Mouse (Mus musculus) embryonic stem cell, embryonic (primary cell): ENCODE measurements around the gene Plac1.
"Not testable (repeated sequence)": the region's sequence is repeated elsewhere in the genome, so short reads cannot be mapped to it uniquely, and the experiment has no call there.

Experiments used
- CTCF ChIA-PET, 4 experiments: fragments of 300-600 bp in 2 of 4; fragments of 350-600 bp in 2 of 4; sonication (Branson Sonifier 250); formaldehyde crosslinking; loops; one replicate each; lab custom pipeline; 2022; ENCODE audit warnings: inconsistent platforms in 2 of 4; lab: Charles Lee
- POLR2A ChIA-PET, 4 experiments: fragments of 300-600 bp in 2 of 4; fragments of 350-600 bp in 2 of 4; sonication (Branson Sonifier 250); formaldehyde crosslinking; loops; one replicate each; lab custom pipeline; 2022; ENCODE audit warnings: antibody characterized with exemption in 4 of 4, inconsistent platforms in 1 of 4; lab: Charles Lee

The Plac1 gene

GRCm38 (mm10) chrX:53240011-53240410 is at the start of gene Plac1:
TSS of gene Plac1 (minus strand) at chrX:53240111.
- CTCF ChIA-PET = no interaction called here
- POLR2A ChIA-PET = interaction anchor here in 1 of 4 experiments (0.9 kb wide), 1 partner anchor 26 kb away, joined by 3 read pairs; no protein-coding TSS in a partner anchor

- POLR2A ChIA-PET = no interaction called here
Measured at GRCm38 (mm10) chrX:53287924-53288323, 48.0 kb upstream of the Plac1 start.

GRCm38 (mm10) chrX:53273124-53273523 is 33.2 kb upstream of the Plac1 start, which contains the start of gene Fam122c:
TSS of gene Fam122c (plus strand) at chrX:53273424.
- CTCF ChIA-PET = no interaction called here
- POLR2A ChIA-PET = interaction anchor here in 1 of 4 experiments (0.7 kb wide), 1 partner anchor 12 kb away, joined by 3 read pairs; no protein-coding TSS in a partner anchor

More at GRCm38 (mm10) chrX:53287924-53288323, 48.0 kb upstream of the Plac1 start:
- CTCF ChIA-PET = no interaction called here

- POLR2A ChIA-PET, CTCF ChIA-PET: not testable (repeated sequence)
Measured at GRCm38 (mm10) chrX:53271628-53272027, 31.7 kb upstream of the Plac1 start.

GRCm38 (mm10) chrX:53270063-53270432 is 30.1 kb upstream of the Plac1 start:
- ChIA-PET POLR2A (interaction anchor here in 2 of 4 experiments (0.6 to 1.9 kb wide), 4 partner anchors 11 to 479 kb away, joined by 3 to 5 read pairs (median 4); no protein-coding TSS in a partner anchor), CTCF (interaction anchor here in 2 of 4 experiments (0.6 kb wide), 2 partner anchors 9 to 90 kb away, joined by 3 read pairs; no protein-coding TSS in a partner anchor)

GRCm38 (mm10) chrX:53269289-53270062 is 29.6 kb upstream of the Plac1 start, which contains the start of gene Fam122b:
TSS of gene Fam122b (minus strand) at chrX:53269805.
- POLR2A ChIA-PET = interaction anchor here in 3 of 4 experiments (0.6 to 1.9 kb wide), 9 partner anchors 10 to 611 kb away, joined by 3 to 5 read pairs (median 3); no protein-coding TSS in a partner anchor
- CTCF ChIA-PET = interaction anchor here in 1 of 4 experiments (0.6 kb wide), 1 partner anchor 894 kb away, joined by 6 read pairs; no protein-coding TSS in a partner anchor

GRCm38 (mm10) chrX:53268856-53269255 is 28.9 kb upstream of the Plac1 start:
- CTCF ChIA-PET = no interaction called here
- POLR2A ChIA-PET = interaction anchor here in 3 of 4 experiments (0.6 to 1.9 kb wide), 9 partner anchors 11 to 612 kb away, joined by 3 to 5 read pairs (median 3); no protein-coding TSS in a partner anchor

GRCm38 (mm10) chrX:53266186-53266585 is 26.3 kb upstream of the Plac1 start:
- ChIA-PET POLR2A (interaction anchor here in 3 of 4 experiments (0.6 to 1.1 kb wide), 6 partner anchors 9 to 374 kb away, joined by 3 to 4 read pairs (median 4); no protein-coding TSS in a partner anchor), CTCF (no interaction called here)

- POLR2A ChIA-PET = interaction anchor here in 2 of 4 experiments (1.2 to 1.3 kb wide), 3 partner anchors 14 to 26 kb away, joined by 3 read pairs; partner anchors contain the start of gene Fam122b (in 2 of the 2)
- CTCF ChIA-PET = interaction anchor here in 2 of 4 experiments (0.6 to 0.9 kb wide), 3 partner anchors 17 to 255 kb away, joined by 3 to 4 read pairs (median 3); no protein-coding TSS in a partner anchor
Measured at GRCm38 (mm10) chrX:53255195-53255594, 15.3 kb upstream of the Plac1 start.

GRCm38 (mm10) chrX:53237971-53238370 is 1.9 kb downstream of the Plac1 start:
- POLR2A ChIA-PET = interaction anchor here in 1 of 4 experiments (1.0 kb wide), 1 partner anchor 27 kb away, joined by 3 read pairs; no protein-coding TSS in a partner anchor
- CTCF ChIA-PET = interaction anchor here in 3 of 4 experiments (1.0 to 1.6 kb wide), 6 partner anchors 8 to 438 kb away, joined by 3 to 4 read pairs (median 3); no protein-coding TSS in a partner anchor

GRCm38 (mm10) chrX:53236404-53236803 is 3.5 kb downstream of the Plac1 start:
- ChIA-PET CTCF (interaction anchor here in 1 of 4 experiments (0.5 kb wide), 1 partner anchor 198 kb away, joined by 3 read pairs; no protein-coding TSS in a partner anchor), POLR2A (interaction anchor here in 1 of 4 experiments (0.7 kb wide), 1 partner anchor 32 kb away, joined by 3 read pairs; no protein-coding TSS in a partner anchor)

GRCm38 (mm10) chrX:53233689-53234088 is 6.2 kb downstream of the Plac1 start:
- CTCF ChIA-PET = no interaction called here
- POLR2A ChIA-PET = no interaction called here

- ChIA-PET POLR2A (no interaction called here), CTCF (no interaction called here)
Measured at GRCm38 (mm10) chrX:53231965-53232364, 7.9 kb downstream of the Plac1 start.

- CTCF ChIA-PET = no interaction called here
- POLR2A ChIA-PET = interaction anchor here in 1 of 4 experiments (0.6 kb wide), 1 partner anchor 96 kb away, joined by 4 read pairs; no protein-coding TSS in a partner anchor
Measured at GRCm38 (mm10) chrX:53224353-53224944, 15.5 kb downstream of the Plac1 start.

- POLR2A ChIA-PET = no interaction called here
Measured at GRCm38 (mm10) chrX:53220855-53221254, 19.1 kb downstream of the Plac1 start.

GRCm38 (mm10) chrX:53214557-53215229 is 25.2 kb downstream of the Plac1 start:
- POLR2A ChIA-PET = no interaction called here

More at GRCm38 (mm10) chrX:53220855-53221254, 19.1 kb downstream of the Plac1 start:
- CTCF ChIA-PET = interaction anchor here in 1 of 4 experiments (0.7 kb wide), 1 partner anchor 76 kb away, joined by 12 read pairs; no protein-coding TSS in a partner anchor

GRCm38 (mm10) chrX:53213838-53214237 is 26.1 kb downstream of the Plac1 start:
- ChIA-PET POLR2A (no interaction called here), CTCF (no interaction called here)

More at GRCm38 (mm10) chrX:53214557-53215229, 25.2 kb downstream of the Plac1 start:
- CTCF ChIA-PET = no interaction called here

- ChIA-PET CTCF (interaction anchor here in 1 of 4 experiments (0.5 kb wide), 1 partner anchor 180 kb away, joined by 5 read pairs; no protein-coding TSS in a partner anchor), POLR2A (no interaction called here)
Measured at GRCm38 (mm10) chrX:53212485-53212884, 27.4 kb downstream of the Plac1 start.
